Mouse (Mus musculus): Measurements from ENCODE around the gene Hcn1.

The Hcn1 gene

GRCm38 (mm10) chr13:118026510-118026909, 424.4 kb downstream of the Hcn1 start:
- no peak for DNase-seq (ENCODE audit: low spot score)

- no peak for DNase-seq (ENCODE audit: low spot score)
Measured at GRCm38 (mm10) chr13:118027868-118028267, 425.7 kb downstream of the Hcn1 start.

- DNase-seq (ENCODE audit: low spot score), result no peak
Measured at GRCm38 (mm10) chr13:118028662-118029061, 426.5 kb downstream of the Hcn1 start.

GRCm38 (mm10) chr13:118029579-118029978, 427.5 kb downstream of the Hcn1 start:
- DNase-seq (ENCODE audit: low spot score), result no peak

- no peak for DNase-seq (ENCODE audit: low spot score)
Measured at GRCm38 (mm10) chr13:118035598-118035997, 433.5 kb downstream of the Hcn1 start.

Data from testis, postnatal 14 days (tissue).